Mouse (Mus musculus) kidney, embryonic 15.5 days (tissue): ENCODE measurements around the gene Atp5e. TPM values are rescaled to one million over a fixed set of nuclear protein-coding genes. Genes with fewer than 3 reads are reported as not detected.

Experiments
- polyA plus RNA-seq: library from polyadenylated mRNA; unstranded; fragments of >200 nt; fragmentation: Nextera tagmentation; extraction: Ambion mirVana; gene quantifications from 2 replicates; pipeline ENCODE4 v1.2.1, GENCODE M21; 2015

The Atp5e gene
- polyA plus RNA-seq, 1 experiment from 2014 or later = 854 TPM

Other genes with a start within 250 kb of the Atp5e start
- 1,546 and 1,642 TPM in 2 replicates for gene Gnas, start 179.8 kb downstream of the Atp5e start, polyA plus RNA-seq
- gene Gm20721, start 117.4 kb downstream of the Atp5e start, polyA plus RNA-seq = 13.1 and 15.7 TPM in 2 replicates
- 112 and 130 TPM in 2 replicates for gene Nelfcd, start 48.3 kb downstream of the Atp5e start, polyA plus RNA-seq
- 133 and 136 TPM in 2 replicates for gene Ctsz, start 25.1 kb downstream of the Atp5e start, polyA plus RNA-seq
- 1.6 and 2.6 TPM in 2 replicates for gene Tubb1, start 13.4 kb downstream of the Atp5e start, polyA plus RNA-seq
- 109 and 110 TPM in 2 replicates for gene Prelid3b, start 9.0 kb upstream of the Atp5e start, polyA plus RNA-seq
- gene Zfp831, start 179.4 kb upstream of the Atp5e start, polyA plus RNA-seq = not detected in 2 replicates